Mouse (Mus musculus): ENCODE results near the gene Cox5b. TPM values are rescaled to one million over a fixed set of nuclear protein-coding genes. Genes with fewer than 3 reads are reported as not detected.

The Cox5b gene
- polyA plus RNA-seq (2015; fragmentation: Nextera tagmentation; extraction: Ambion mirVana): 542 and 553 TPM in 2 replicates

GRCm38 (mm10) chr1:36691271-36692155, at the start of gene Cox5b:
TSS of gene Cox5b (plus strand) at chr1:36691449.
- peak within 1 kb of the TSS; percentile 91 for H3K4me3 ChIP-seq
- peaks cover 17% of the 10 kb centered on the region for H3K4me1 ChIP-seq
- peaks cover 22% of the 10 kb centered on the region for H3K36me3 ChIP-seq
- peak within 1 kb of the TSS; percentile 62 for H3K27ac ChIP-seq (replicated peaks)
- no peaks in the 10 kb centered on the region for H3K9me3 ChIP-seq
- peak within 1 kb of the TSS; percentile 88 for H3K9ac ChIP-seq (replicated peaks)
- 1% methylated on average over 68 of the region's 68 CpGs for WGBS
- H3K4me2 ChIP-seq (replicated peaks): peak within 1 kb of the TSS; percentile 89
- ATAC-seq (replicated peaks): peak; percentile 97
- no peaks in the 10 kb centered on the region for H3K27me3 ChIP-seq

DNA sequence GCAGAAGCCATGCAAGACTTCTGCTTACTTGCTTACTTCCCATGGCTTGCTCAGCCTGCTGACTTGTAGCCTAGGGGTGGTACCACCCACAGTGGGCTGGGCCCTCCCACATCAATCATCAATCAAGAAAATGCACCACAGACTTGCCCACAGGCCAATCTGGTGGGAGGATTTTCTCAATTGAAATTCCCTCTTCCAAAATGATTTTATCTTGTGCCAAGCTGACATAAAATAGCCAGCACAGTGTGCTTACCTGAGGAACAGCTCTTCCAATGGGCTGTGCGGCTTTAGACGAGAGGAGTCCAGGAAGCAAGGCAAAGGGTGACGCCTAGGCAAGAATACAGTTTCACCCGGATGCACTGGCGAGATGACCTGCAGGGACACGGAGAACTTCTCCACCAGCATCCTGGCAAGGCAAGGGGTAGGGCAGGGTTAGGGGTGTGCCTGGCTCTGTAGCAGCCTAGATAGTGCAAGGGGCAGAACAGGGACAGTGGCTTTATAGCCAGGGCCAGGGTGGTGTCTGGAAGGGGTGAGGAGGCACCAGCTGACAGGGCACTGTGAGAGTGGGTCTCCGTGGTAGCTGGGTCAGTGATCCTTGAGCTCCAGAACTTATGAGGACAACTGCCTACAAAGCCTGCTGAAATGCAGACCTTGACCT, 47.2 kb upstream of the Cox5b start:
- H3K9ac ChIP-seq (replicated peaks): no peak overlapping the region
- 93% methylated on average over 7 of the region's 7 CpGs for WGBS
- H3K27ac ChIP-seq (replicated peaks): no peak overlapping the region
- no peaks in the 10 kb centered on the region for H3K27me3 ChIP-seq
- no peak overlapping the region for H3K4me3 ChIP-seq
- H3K4me2 ChIP-seq (replicated peaks): no peak overlapping the region
- H3K36me3 ChIP-seq: no peaks in the 10 kb centered on the region
- H3K9me3 ChIP-seq: no peaks in the 10 kb centered on the region
- 0 out of 2 replicates have a peak, but pooled peaks cover 2% of the 10 kb centered on the region for H3K4me1 ChIP-seq
- no peak for ATAC-seq (replicated peaks)

DNA sequence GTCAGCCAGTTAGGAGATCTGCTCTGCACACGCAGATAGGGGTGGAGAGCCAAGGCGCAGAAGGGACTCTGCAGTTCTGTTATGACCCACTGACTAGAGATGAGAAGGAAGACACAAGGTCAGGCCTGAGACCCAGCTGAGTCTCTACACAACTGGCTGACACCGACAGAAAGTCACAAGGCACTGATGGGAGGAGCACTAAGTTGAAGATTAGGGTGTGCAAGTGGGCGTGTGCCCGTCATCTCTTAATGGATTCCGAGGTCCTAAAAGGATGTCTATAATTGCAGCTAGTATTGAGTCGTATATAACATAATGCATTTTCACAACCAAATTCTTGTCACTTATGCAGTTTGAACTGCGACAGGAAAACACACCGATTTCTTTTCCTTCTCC, 46.6 kb upstream of the Cox5b start:
- Histone ChIP-seq H3K9ac (replicated peaks) (no peak overlapping the region), H3K36me3 (no peaks in the 10 kb centered on the region), H3K27ac (replicated peaks) (no peak overlapping the region), H3K27me3 (no peaks in the 10 kb centered on the region), H3K4me1 (0 out of 2 replicates have a peak, but pooled peaks cover 2% of the 10 kb centered on the region), H3K9me3 (no peaks in the 10 kb centered on the region), H3K4me2 (replicated peaks) (no peak overlapping the region), H3K4me3 (no peak overlapping the region)
- ATAC-seq (replicated peaks): no peak
- 85% methylated on average over 9 of the region's 9 CpGs for whole genome bisulfite sequencing

- no peak overlapping the region for H3K4me3 ChIP-seq
Observed at GRCm38 (mm10) chr1:36646285-36646684, 45.0 kb upstream of the Cox5b start.

GRCm38 (mm10) chr1:36647631-36648030, 43.6 kb upstream of the Cox5b start:
- no peaks in the 10 kb centered on the region for H3K36me3 ChIP-seq
- no peak overlapping the region for H3K27ac ChIP-seq (replicated peaks)
- H3K27me3 ChIP-seq: no peaks in the 10 kb centered on the region
- H3K4me1 ChIP-seq: 0 out of 2 replicates have a peak, but pooled peaks cover 2% of the 10 kb centered on the region
- no peak overlapping the region for H3K4me3 ChIP-seq
- no peaks in the 10 kb centered on the region for H3K9me3 ChIP-seq
- no peak overlapping the region for H3K4me2 ChIP-seq (replicated peaks)
- 75% methylated on average over 5 of the region's 5 CpGs for WGBS
- no peak for ATAC-seq (replicated peaks)
- no peak overlapping the region for H3K9ac ChIP-seq (replicated peaks)

More at GRCm38 (mm10) chr1:36646285-36646684, 45.0 kb upstream of the Cox5b start:
- H3K4me1 ChIP-seq: 0 out of 2 replicates have a peak, but pooled peaks cover 2% of the 10 kb centered on the region
- WGBS: 63% methylated on average over 3 of the region's 3 CpGs
- no peaks in the 10 kb centered on the region for H3K27me3 ChIP-seq
- H3K36me3 ChIP-seq: no peaks in the 10 kb centered on the region
- H3K27ac ChIP-seq (replicated peaks): no peak overlapping the region
- no peak overlapping the region for H3K4me2 ChIP-seq (replicated peaks)
- H3K9me3 ChIP-seq: no peaks in the 10 kb centered on the region
- ATAC-seq (replicated peaks): 0 out of 2 replicates have a peak, but pooled peaks have one; percentile 61
- H3K9ac ChIP-seq (replicated peaks): no peak overlapping the region

- Histone ChIP-seq H3K9ac (replicated peaks) (no peak overlapping the region), H3K4me3 (no peak overlapping the region), H3K27me3 (no peaks in the 10 kb centered on the region), H3K4me2 (replicated peaks) (no peak overlapping the region), H3K9me3 (no peaks in the 10 kb centered on the region), H3K27ac (replicated peaks) (no peak overlapping the region), H3K36me3 (no peaks in the 10 kb centered on the region), H3K4me1 (no peaks in the 10 kb centered on the region)
- WGBS: 71% methylated on average over 5 of the region's 5 CpGs
- ATAC-seq (replicated peaks): no peak
Observed at GRCm38 (mm10) chr1:36655039-36655438, 36.2 kb upstream of the Cox5b start.

DNA sequence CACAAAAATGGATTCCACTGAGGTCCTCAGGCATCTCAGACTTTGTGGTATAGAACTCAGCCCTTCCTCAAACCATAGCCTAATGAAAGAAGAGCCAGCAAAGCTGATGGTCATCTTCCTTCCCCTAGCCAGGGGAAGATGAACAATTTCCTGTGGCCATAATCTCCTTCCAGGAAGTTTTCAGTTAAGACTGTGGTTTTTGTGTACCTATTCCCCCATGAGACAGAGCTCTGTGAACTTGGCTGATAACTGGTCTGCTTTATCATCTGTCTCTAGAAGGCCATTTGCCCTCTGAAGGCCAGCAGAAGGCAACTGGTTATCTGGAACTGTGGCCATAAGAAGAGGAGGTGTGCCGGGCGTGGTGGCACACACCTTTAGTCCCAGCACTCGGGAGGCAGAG, 35.0 kb upstream of the Cox5b start:
- Histone ChIP-seq H3K4me3 (no peak overlapping the region), H3K9ac (replicated peaks) (no peak overlapping the region), H3K27ac (replicated peaks) (no peak overlapping the region), H3K9me3 (no peaks in the 10 kb centered on the region), H3K4me1 (no peaks in the 10 kb centered on the region), H3K36me3 (no peaks in the 10 kb centered on the region), H3K4me2 (replicated peaks) (no peak overlapping the region), H3K27me3 (no peaks in the 10 kb centered on the region)
- ATAC-seq (replicated peaks): no peak
- 93% methylated on average over 3 of the region's 3 CpGs for WGBS

DNA sequence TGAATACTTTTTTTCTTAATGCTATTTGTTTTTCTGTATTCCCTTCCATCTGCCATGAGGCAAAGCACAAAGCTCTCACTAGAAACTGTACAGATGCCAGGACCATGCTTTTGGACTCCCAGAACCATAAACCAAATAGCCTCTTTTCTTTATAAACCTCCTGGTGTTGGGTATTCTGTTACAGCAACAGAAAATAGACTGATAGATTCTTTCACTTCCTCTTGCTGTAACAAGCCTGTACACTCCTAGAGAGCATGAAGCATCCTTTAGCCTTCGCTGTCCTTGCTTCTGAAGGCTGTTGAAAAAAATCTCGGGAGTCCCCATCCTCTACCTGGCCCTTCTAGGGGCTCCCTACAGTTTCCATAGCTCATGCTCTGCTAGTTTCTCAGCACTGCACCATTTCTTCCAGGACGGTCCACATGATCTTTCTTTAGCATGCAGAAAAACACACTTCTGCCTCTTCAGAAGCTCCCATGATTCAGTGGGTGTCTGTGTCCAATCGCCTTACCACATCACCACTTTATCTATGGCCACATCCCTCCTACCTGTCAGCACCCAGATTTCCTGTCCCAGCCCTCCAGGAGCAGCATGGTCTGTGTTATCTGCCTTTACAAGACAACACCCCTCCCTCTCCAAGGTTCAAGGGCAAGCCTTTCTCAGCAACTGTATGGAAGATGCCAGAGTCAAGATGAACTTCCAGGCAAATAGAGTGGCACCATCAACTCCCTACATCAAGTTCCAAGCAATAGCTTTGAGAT, 33.4 kb upstream of the Cox5b start:
- ATAC-seq (replicated peaks): no peak
- no peak overlapping the region for H3K9ac ChIP-seq (replicated peaks)
- no peaks in the 10 kb centered on the region for H3K36me3 ChIP-seq
- H3K4me2 ChIP-seq (replicated peaks): no peak overlapping the region
- no peak overlapping the region for H3K4me3 ChIP-seq
- no peaks in the 10 kb centered on the region for H3K9me3 ChIP-seq
- H3K4me1 ChIP-seq: no peaks in the 10 kb centered on the region
- H3K27ac ChIP-seq (replicated peaks): no peak overlapping the region
- 85% methylated on average over 4 of the region's 4 CpGs for WGBS
- H3K27me3 ChIP-seq: no peaks in the 10 kb centered on the region

DNA sequence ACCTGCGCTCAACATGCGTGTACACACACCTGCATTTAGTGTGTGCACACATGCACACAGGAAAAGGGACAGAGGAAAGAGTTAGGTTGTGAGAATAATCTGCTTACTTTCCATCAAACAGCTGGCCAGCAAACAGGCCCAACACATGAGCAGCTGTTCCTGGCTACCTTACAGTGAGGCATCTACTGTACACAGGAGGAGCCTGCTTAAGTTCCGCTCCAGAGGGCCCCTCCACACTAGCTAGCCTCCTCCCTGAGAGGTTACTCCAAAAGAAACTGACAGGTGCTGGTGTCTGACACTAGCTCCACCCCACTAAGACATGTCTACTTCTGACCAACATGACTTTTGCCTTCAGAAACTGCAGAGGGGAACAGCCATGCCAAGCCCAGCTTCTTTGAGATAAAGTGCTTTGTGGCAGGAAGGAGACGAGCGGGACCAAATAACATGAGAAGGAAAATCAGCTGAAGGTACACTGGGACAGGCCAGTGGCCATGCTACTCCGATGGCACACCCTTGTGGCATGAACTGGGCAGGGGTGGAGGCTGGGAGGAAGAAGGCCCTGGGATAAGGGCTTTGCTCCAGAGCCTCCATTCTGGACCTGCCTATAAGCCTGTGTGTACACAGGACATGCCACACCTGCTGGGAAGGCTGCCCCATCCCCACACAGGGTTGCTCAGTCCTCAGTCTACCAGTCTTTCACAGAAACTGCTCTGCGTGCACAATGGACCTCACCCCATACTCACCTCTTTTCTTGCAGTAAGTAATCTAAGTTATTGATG, 32.4 kb upstream of the Cox5b start:
- WGBS: 83% methylated on average over 7 of the region's 7 CpGs
- Histone ChIP-seq H3K9me3 (no peaks in the 10 kb centered on the region), H3K27me3 (no peaks in the 10 kb centered on the region), H3K4me2 (replicated peaks) (no peak overlapping the region), H3K4me3 (no peak overlapping the region), H3K4me1 (no peaks in the 10 kb centered on the region), H3K36me3 (no peaks in the 10 kb centered on the region), H3K27ac (replicated peaks) (no peak overlapping the region), H3K9ac (replicated peaks) (no peak overlapping the region)
- ATAC-seq (replicated peaks): no peak

DNA sequence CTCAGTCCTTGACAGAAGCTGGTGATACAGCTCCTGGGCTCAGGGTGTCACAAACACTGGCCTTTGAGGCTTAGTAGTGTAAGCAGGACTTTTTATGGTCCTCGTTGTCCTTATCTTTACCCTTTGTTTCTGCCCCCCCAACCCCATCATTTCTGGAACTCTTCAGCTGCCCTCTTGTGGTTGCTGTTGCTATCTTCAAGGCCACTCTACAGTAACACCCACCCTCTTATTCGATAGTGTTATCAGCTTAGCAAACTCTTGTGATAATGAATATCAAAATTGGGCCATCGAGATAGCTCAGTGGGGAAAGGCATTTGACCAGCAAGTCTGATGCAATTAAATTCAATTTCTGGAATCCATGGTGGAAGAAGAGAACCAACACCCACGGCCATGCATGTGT, 26.8 kb upstream of the Cox5b start:
- no peak for ATAC-seq (replicated peaks)
- WGBS: 77% methylated on average over 4 of the region's 4 CpGs
- H3K27ac ChIP-seq (replicated peaks): no peak overlapping the region
- H3K9ac ChIP-seq (replicated peaks): no peak overlapping the region
- no peak overlapping the region for H3K4me3 ChIP-seq
- H3K9me3 ChIP-seq: no peaks in the 10 kb centered on the region
- H3K36me3 ChIP-seq: no peaks in the 10 kb centered on the region
- no peaks in the 10 kb centered on the region for H3K4me1 ChIP-seq
- H3K4me2 ChIP-seq (replicated peaks): no peak overlapping the region
- no peaks in the 10 kb centered on the region for H3K27me3 ChIP-seq

DNA sequence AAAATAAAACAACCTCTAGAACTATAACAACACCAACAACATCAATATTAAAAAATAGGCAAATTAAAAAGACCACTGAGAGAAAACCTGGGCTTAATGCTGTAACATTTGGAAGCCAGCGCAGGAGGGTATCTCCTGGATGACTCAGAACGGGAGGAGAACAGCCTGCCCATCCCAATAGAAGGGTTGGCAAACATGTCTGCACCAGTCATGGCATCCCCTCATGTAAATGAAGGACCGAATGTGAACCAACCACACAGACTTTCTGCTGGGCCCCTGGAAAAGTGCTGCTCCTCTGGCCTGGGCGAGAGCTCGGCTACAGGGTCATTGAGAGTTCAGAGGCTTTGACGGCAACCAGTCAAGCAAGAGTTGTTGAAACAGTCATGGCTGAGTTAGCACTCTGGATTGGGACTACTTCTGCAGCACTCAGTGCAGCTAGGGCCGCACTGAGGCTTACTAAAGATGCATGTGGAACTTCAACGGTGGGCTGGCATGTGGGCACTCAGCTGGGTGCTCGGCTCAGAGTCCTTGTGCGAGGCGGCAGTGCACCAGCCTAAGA, 26.0 kb upstream of the Cox5b start:
- no peak for ATAC-seq (replicated peaks)
- Histone ChIP-seq H3K9ac (replicated peaks) (no peak overlapping the region), H3K4me3 (no peak overlapping the region), H3K9me3 (no peaks in the 10 kb centered on the region), H3K4me1 (no peaks in the 10 kb centered on the region), H3K4me2 (replicated peaks) (no peak overlapping the region), H3K27ac (replicated peaks) (no peak overlapping the region), H3K27me3 (no peaks in the 10 kb centered on the region), H3K36me3 (no peaks in the 10 kb centered on the region)
- 75% methylated on average over 11 of the region's 11 CpGs for WGBS

All from forebrain, embryonic 15.5 days (tissue).